19 mouse cellular contexts compared by ENCODE assay signal in genomic region chr19:23904922-23905321, GRCm38 (mm10).
"Had no signal": no experiment of that assay in that cellular context is flagged by ENCODE, and none has a peak within 500 bp of the region (broad histone marks: within the 10 kb centered on the region; RNA-seq: fewer than 3 reads in every experiment).

No protein-coding gene starts in this region.

- H3K27me3 ChIP-seq: megakaryocyte, embryonic 14.5 days had no signal

- H3K9me3 ChIP-seq: limb, embryonic 12.5 days; limb, embryonic 15.5 days; megakaryocyte, embryonic 14.5 days; midbrain, embryonic 10.5 days had no signal

- H3K36me3 ChIP-seq: limb, embryonic 12.5 days; limb, embryonic 15.5 days; midbrain, embryonic 10.5 days had no signal

- H3K4me1 ChIP-seq: limb, embryonic 12.5 days; limb, embryonic 15.5 days; midbrain, embryonic 10.5 days had no signal

- ATAC-seq: liver, postnatal 0 days; lung, postnatal 0 days had no signal

- DNase-seq: kidney, adult 18-20 months; kidney, adult 9 months; kidney, postnatal 14 days; kidney, postnatal 4 days; left cerebral cortex, postnatal 4 days; liver, postnatal 0 days; lung, embryonic 14.5 days; midbrain, embryonic 14.5 days; thymus, adult 18-20 months; thymus, postnatal 36 days had no signal

- H3K9ac ChIP-seq: limb, embryonic 12.5 days; limb, embryonic 15.5 days; liver, embryonic 14.5 days; liver, postnatal 0 days; lung, embryonic 14.5 days had no signal

- H3K27ac ChIP-seq: limb, embryonic 12.5 days; limb, embryonic 15.5 days; liver, embryonic 14.5 days; macrophage; midbrain, embryonic 10.5 days had no signal

- H3K4me2 ChIP-seq: limb, embryonic 12.5 days; limb, embryonic 15.5 days; liver, embryonic 11.5 days; lung, embryonic 14.5 days had no signal

- H3K4me3 ChIP-seq: limb, embryonic 12.5 days; limb, embryonic 15.5 days; megakaryocyte, embryonic 14.5 days; midbrain, embryonic 10.5 days; myocyte had no signal
